Mouse (Mus musculus) heart, adult 2 months (tissue): ENCODE data around the gene Bpifc. TPM values are rescaled to one million over a fixed set of nuclear protein-coding genes. Genes with fewer than 3 reads are reported as not detected.

Source experiments
- DNase-seq, 2 experiments: peaks; one replicate each; pipeline ENCODE4 v3.0.0; 2021
- H3K27ac ChIP-seq: fragments of 200-600 bp; 2 replicates; pipeline ENCODE4 v1.8.1; 2022
- H3K27me3 ChIP-seq: fragments of 200-500 bp; 2 replicates; pipeline ENCODE4 v1.6.1; 2012; ENCODE audit warnings: mild to moderate bottlenecking, low read length, inconsistent platforms, mixed read lengths; ENCODE audit not compliant: control insufficient read depth, insufficient read depth
- H3K36me3 ChIP-seq: fragments of 200-500 bp; 2 replicates; pipeline ENCODE4 v1.6.1; 2012; ENCODE audit warnings: low read length, inconsistent platforms; ENCODE audit not compliant: control insufficient read depth, insufficient read depth
- H3K4me1 ChIP-seq: fragments of 200-500 bp; 2 replicates; pipeline ENCODE4 v1.6.1; 2011; ENCODE audit warnings: low read length; ENCODE audit not compliant: control insufficient read depth, insufficient read depth
- H3K4me3 ChIP-seq: fragments of 200-600 bp; 2 replicates; pipeline ENCODE4 v1.8.1; 2022
- H3K79me2 ChIP-seq: fragments of 200-500 bp; replicated peaks from 2 replicates; pipeline ENCODE4 v1.6.1; 2012; ENCODE audit warnings: mild to moderate bottlenecking, inconsistent platforms, low read length, moderate library complexity, mixed read lengths; ENCODE audit not compliant: control insufficient read depth, insufficient read depth
- H3K9ac ChIP-seq: fragments of 200-500 bp; 2 replicates; pipeline ENCODE4 v1.6.1; 2012; ENCODE audit warnings: low read depth, mild to moderate bottlenecking, control low read depth, inconsistent platforms, low read length, mixed read lengths
- CTCF ChIP-seq: fragments of 200-600 bp; IDR thresholded peaks from 2 replicates; pipeline ENCODE4 v1.8.1; 2022; ENCODE audit warnings: antibody characterized with exemption, mild to moderate bottlenecking, moderate library complexity
- EP300 ChIP-seq: fragments of 200-500 bp; IDR thresholded peaks from 2 replicates; pipeline ENCODE4 v1.6.1; 2011; ENCODE audit warnings: low read depth, low read length, control low read depth; ENCODE audit not compliant: insufficient read depth
- POLR2A ChIP-seq: fragments of 200-500 bp; IDR thresholded peaks from 2 replicates; pipeline ENCODE4 v1.6.1; 2011; ENCODE audit warnings: mild to moderate bottlenecking, low read depth, low read length, control low read depth; ENCODE audit not compliant: insufficient read depth
- WGBS: fragments of 180-500 bp; shearing (Covaris S2); methylation state at CpG from one replicate; pipeline ENCODE4 v1.1.7; 2018; 5-methylcytosine and 5-hydroxymethylcytosine counted together
- intact Hi-C: fragments of 180-260 bp; cut with DNase I; formaldehyde crosslinking; loops from one replicate; pipeline ENCODE4 v1.15.1; 2025
- polyA plus RNA-seq: library from polyadenylated mRNA; depleted of rRNA; stranded (reverse); fragments of >200 nt; gene quantifications from 2 replicates; pipeline ENCODE4 v1.2.3, GENCODE M21; 2012
- total RNA-seq, 2 experiments: library from RNA; stranded (reverse); gene quantifications; 2 replicates each; pipeline ENCODE4 v1.2.3; 2021

Gene Bpifc
- total and polyA plus RNA-seq, 3 experiments: not detected

DNA sequence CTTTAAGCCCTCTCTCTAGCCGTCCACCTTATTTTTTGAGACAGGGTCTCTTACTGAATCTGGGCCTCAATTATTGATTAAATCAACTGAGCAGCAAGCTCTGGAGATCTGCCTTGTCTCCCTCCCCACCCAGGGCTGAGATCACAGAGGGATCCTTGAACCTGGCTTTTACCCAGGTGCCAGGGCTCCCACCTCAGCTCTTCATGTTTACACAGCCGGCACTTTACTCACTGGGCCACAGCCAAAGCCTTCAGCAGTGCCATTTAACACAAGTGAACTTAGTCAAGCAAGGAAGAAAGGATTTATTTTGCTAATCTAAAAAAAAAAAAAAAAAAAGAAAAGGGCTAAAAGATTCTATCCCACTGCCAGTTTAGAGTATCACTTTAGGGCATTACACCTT, 57.3 kb downstream of the Bpifc start:
- Histone ChIP-seq H3K4me3 (no peak overlapping the region), H3K27ac (no peak overlapping the region), H3K79me2 (peaks cover 1% of the 10 kb centered on the region), H3K36me3 (peaks cover 17% of the 10 kb centered on the region), H3K27me3 (no peaks in the 10 kb centered on the region), H3K4me1 (no peaks in the 10 kb centered on the region), H3K9ac (no peak overlapping the region)
- WGBS: 64% methylated on average over 2 of the region's 2 CpGs
- DNase-seq: no peak
- intact Hi-C loops: loop anchor here (10.0 kb wide), 1 partner anchor 750 kb away; the partner anchor contains the start of genes Hsp90b1 and Ttc41
- TF ChIP-seq CTCF (no peak), POLR2A (no peak), EP300 (no peak)

DNA sequence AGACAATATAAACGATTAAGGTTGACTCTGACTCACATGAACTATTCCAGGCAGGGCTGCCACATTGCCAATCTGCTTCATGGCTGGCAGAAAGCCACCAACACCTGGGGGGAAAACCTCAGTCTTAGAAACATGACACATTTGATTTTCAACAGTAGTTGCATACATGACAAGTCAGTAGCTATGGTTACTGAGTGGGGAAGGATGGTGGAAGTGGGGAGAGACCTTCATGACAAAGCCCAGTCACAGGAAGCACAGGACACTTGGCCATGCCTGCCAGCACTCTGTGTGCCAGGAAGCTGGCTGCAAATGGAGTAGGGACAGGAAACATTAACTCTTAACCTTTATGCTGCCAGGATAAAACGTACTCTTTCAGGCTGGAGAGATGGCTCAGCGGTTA, 58.3 kb downstream of the Bpifc start:
- Histone ChIP-seq H3K4me1 (no peaks in the 10 kb centered on the region), H3K27ac (no peak overlapping the region), H3K4me3 (no peak overlapping the region), H3K9ac (no peak overlapping the region), H3K79me2 (peaks cover 1% of the 10 kb centered on the region), H3K27me3 (no peaks in the 10 kb centered on the region), H3K36me3 (peaks cover 17% of the 10 kb centered on the region)
- 37% methylated on average over 3 of the region's 3 CpGs for WGBS
- intact Hi-C loops: loop anchor here (10.0 kb wide), 1 partner anchor 751 kb away; the partner anchor contains the start of genes Hsp90b1 and Ttc41
- DNase-seq: peak in 1 of 2 experiments; percentile 24
- no peak for TF ChIP-seq CTCF
- TF ChIP-seq POLR2A: no peak
- no peak for TF ChIP-seq EP300

DNA sequence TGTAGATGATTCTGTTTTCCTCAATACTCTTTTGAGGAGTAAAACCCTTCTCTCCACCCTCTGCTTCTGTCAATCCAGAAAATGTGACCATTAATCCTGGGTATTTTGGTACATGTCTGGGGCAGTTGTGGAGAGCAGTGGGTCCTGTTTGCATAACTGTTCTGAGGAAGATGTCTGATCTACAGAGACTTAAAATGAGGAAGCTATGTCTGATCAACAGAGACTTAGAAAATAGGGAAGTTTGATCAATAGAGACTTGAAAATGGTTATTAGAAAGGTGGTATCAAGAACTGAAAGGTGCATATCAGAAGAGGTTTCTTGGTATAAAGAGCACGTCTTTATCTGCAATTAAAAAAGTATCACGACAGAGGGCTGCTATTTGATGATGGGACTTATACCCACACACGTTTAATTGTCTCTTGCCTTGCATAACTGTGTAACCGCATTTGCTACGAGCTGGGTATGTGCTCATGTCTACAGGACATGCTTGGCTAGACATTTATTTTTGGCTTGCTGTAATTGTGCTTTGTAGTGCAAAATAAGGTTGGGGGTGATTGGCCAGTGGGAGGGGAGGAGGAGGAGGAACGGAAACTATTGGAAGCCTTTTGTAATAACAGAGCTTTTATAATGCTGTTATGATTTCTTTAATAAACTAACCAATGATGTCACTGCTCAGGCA, 59.8 kb downstream of the Bpifc start:
- Histone ChIP-seq H3K27me3 (no peaks in the 10 kb centered on the region), H3K79me2 (no peaks in the 10 kb centered on the region; the same call in 1 of the 2 replicates), H3K9ac (no peak overlapping the region), H3K27ac (no peak overlapping the region), H3K4me1 (no peaks in the 10 kb centered on the region), H3K36me3 (peaks cover 17% of the 10 kb centered on the region), H3K4me3 (no peak overlapping the region)
- intact Hi-C loops: loop anchor here (10.0 kb wide), 1 partner anchor 753 kb away; the partner anchor contains the start of genes Hsp90b1 and Ttc41
- no peak for DNase-seq
- TF ChIP-seq CTCF: no peak
- TF ChIP-seq POLR2A: no peak
- no peak for TF ChIP-seq EP300
- 84% methylated on average over 6 of the region's 6 CpGs for WGBS

DNA sequence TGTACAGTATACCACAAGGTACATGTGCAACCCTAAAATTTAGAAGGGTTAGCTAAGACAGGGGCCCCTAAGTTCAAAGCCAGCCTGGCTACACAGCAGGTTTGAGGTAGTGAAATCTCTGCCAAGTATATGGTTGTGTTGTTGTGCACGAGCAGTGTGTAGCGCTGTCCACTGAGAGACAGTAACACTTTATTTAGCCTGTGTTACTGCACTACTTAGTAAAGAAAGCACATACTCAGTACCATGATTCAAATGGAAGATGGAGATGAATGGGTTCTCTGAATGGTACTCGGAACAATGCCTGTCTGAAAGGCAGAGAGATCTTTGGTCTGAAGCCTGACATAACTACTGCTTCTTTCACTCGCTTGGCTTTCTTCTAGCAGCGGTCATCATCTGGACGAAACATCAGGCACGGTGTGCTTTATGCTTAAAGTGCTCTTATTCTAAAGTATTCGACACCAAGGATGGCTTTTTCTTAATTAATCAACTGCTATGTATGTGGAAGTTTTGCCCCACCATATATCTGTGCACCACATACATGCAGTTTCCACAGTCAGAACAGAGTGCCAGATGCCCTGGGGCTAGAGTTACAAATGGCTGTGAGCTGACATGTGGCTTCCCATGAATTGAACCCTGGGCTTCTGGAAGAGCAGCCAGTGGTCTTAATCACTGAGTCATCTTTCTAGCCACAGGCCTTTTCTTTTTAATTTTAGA, 63.1 kb downstream of the Bpifc start:
- intact Hi-C loops: no loop called here
- WGBS: 93% methylated on average over 8 of the region's 8 CpGs

DNA sequence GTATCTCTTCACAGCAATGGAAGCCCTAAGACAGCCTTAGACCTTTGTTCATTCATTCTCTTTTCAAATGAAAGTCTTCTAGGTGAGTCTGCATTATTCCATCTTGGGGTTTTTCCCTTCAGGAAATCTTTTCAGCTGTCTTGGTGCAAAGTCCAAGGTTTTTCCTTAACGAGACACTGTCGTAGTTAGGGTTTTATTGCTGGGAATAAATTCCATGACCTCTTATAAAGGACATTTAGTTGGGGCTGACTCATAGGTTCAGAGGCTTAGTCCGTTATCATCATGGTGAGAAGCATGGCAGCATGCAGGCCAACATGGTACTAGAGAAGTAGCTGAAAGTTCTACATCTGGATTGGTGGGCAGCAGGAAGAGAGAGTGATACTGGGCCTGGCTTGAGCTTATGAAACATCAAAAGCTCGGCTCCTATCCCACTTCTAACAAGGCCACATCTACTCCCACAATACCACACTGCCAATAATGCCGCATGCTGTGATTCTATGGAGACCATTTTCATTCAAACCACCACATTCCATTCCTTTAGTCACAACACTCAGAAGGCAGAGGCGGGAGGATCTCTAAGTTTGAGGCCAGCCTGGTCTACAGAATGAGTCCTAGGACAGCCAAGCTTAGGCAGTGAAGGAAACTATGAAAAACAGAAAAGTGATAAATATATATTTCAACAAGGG, 75.3 kb downstream of the Bpifc start:
- 97% methylated on average over 6 of the region's 6 CpGs for WGBS

More for the DNA sequence above, 63.1 kb downstream of the Bpifc start:
- H3K9ac ChIP-seq: no peak overlapping the region
- no peaks in the 10 kb centered on the region for H3K4me1 ChIP-seq
- TF ChIP-seq EP300 (no peak), CTCF (no peak), POLR2A (no peak)
- no peak overlapping the region for H3K27ac ChIP-seq
- DNase-seq: no peak
- H3K4me3 ChIP-seq: no peak overlapping the region
- no peaks in the 10 kb centered on the region for H3K27me3 ChIP-seq
- H3K36me3 ChIP-seq: peaks cover 8% of the 10 kb centered on the region
- no peaks in the 10 kb centered on the region for H3K79me2 ChIP-seq

More for the DNA sequence above, 75.3 kb downstream of the Bpifc start:
- Histone ChIP-seq H3K36me3 (no peaks in the 10 kb centered on the region), H3K4me3 (no peak overlapping the region), H3K27ac (no peak overlapping the region), H3K4me1 (no peaks in the 10 kb centered on the region), H3K9ac (no peak overlapping the region), H3K79me2 (no peaks in the 10 kb centered on the region), H3K27me3 (no peaks in the 10 kb centered on the region)
- intact Hi-C loops: no loop called here
- TF ChIP-seq POLR2A (no peak), CTCF (no peak), EP300 (no peak)
- DNase-seq: no peak
